Mouse (Mus musculus): ENCODE data around the gene Mpeg1. TPM values are rescaled to one million over a fixed set of nuclear protein-coding genes. Genes with fewer than 3 reads are reported as not detected.

Gene Mpeg1
- total and polyA plus RNA-seq, 3 experiments, result 43.8 to 270 (median 68.0) TPM

DNA sequence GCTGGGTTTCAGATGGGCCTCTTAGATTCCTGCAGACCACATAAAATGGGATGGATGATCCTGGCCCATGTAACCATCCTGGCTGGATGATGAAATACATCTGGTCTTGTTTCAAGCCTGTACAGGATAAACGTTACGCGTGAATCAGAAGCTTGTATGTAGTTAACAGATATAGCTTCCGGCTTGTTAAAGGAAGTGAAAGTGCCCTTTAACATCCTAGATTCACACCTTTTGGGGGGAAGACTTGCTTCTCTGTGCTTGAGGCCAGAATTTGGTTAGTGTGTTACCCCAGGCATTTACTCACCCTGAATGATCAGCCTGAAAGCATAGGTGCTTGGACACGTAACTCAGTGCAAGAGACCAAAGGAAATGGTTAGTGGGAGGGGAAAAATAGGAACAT, 33.5 kb upstream of the Mpeg1 start:
- DNase-seq (ENCODE audit: extremely low read depth), result no peak

GRCm38 (mm10) chr19:12427605-12428004, 33.0 kb upstream of the Mpeg1 start, which contains the start of gene Pfpl:
Gene Pfpl (plus strand): TSS chr19:12427905.
- DNase-seq (ENCODE audit: extremely low read depth), result no peak
- peaks cover 6 to 20% of the 10 kb centered on the region in 2 experiments; a peak in 3 of 4 replicates for H3K4me1 ChIP-seq (ENCODE audit: control insufficient read depth in 1 of 2, insufficient read depth in 2 of 2)
- no peaks in the 10 kb centered on the region for H3K9me3 ChIP-seq (replicated peaks; ENCODE audit: low read length)
- H3K4me3 ChIP-seq (replicated peaks in 1 of 3; ENCODE audit: low read depth in 2 of 3, low read length in 2 of 3, poor library complexity in 1 of 3), result no peak within 1 kb of the TSS
- in situ Hi-C loops (cut with MboI; ENCODE audit: low pct_ligation_motif_present, low pct_unique_long_range_greater_than_20kb, low sequenced_read_pairs), result no loop called here
- H3K4me2 ChIP-seq (ENCODE audit: insufficient read depth, low read depth, poor library complexity, severe bottlenecking), result no peak within 1 kb of the TSS
- no peaks in the 10 kb centered on the region for H3K79me2 ChIP-seq (replicated peaks; ENCODE audit: control insufficient read depth, extremely low read depth, insufficient read depth, poor library complexity, severe bottlenecking)
- TF ChIP-seq ZC3H11A (IDR thresholded peaks at IDR 0.05; ENCODE audit: low read depth, low read length), result no peak
- no peak within 1 kb of the TSS for H3K27ac ChIP-seq (ENCODE audit: insufficient read depth, low read depth)
- no peaks in the 10 kb centered on the region for H3K36me3 ChIP-seq (replicated peaks in 1 of 2; ENCODE audit: control insufficient read depth in 1 of 2, insufficient read depth in 1 of 2, low read length in 1 of 2)
- no peaks in the 10 kb centered on the region for H3K27me3 ChIP-seq (replicated peaks)
- H3K9ac ChIP-seq (ENCODE audit: insufficient read depth, low read depth), result no peak within 1 kb of the TSS
- dilution Hi-C loops (cut with MboI; ENCODE audit: extremely low pct_ligation_motif_present, extremely low pct_unique_long_range_greater_than_20kb, low sequenced_read_pairs), result no loop called here

More for the DNA sequence above, 33.5 kb upstream of the Mpeg1 start:
- Histone ChIP-seq H3K9ac (ENCODE audit: insufficient read depth, low read depth) (no peak overlapping the region), H3K27ac (ENCODE audit: insufficient read depth, low read depth) (no peak overlapping the region), H3K79me2 (replicated peaks; ENCODE audit: control insufficient read depth, extremely low read depth, insufficient read depth, poor library complexity, severe bottlenecking) (no peaks in the 10 kb centered on the region), H3K27me3 (replicated peaks) (no peaks in the 10 kb centered on the region), H3K4me3 (replicated peaks in 1 of 3; ENCODE audit: low read depth in 2 of 3, low read length in 2 of 3, poor library complexity in 1 of 3) (no peak overlapping the region), H3K36me3 (replicated peaks in 1 of 2; ENCODE audit: control insufficient read depth in 1 of 2, insufficient read depth in 1 of 2, low read length in 1 of 2) (no peaks in the 10 kb centered on the region), H3K9me3 (replicated peaks; ENCODE audit: low read length) (no peaks in the 10 kb centered on the region), H3K4me1 (ENCODE audit: control insufficient read depth in 1 of 2, insufficient read depth in 2 of 2) (peaks cover 6 to 20% of the 10 kb centered on the region in 2 experiments; a peak in 3 of 4 replicates), H3K4me2 (ENCODE audit: insufficient read depth, low read depth, poor library complexity, severe bottlenecking) (no peak overlapping the region)
- TF ChIP-seq IRF4 (IDR thresholded peaks at IDR 0.05; ENCODE audit: low read depth, low read length), result peak; percentile 27; the same call in 1 of the 2 replicates
- no peak for TF ChIP-seq MXI1 (IDR thresholded peaks at IDR 0.05; ENCODE audit: low read depth, low read length)
- TF ChIP-seq EP300 (IDR thresholded peaks at IDR 0.05; ENCODE audit: low read length), result no peak
- TF ChIP-seq JUN (IDR thresholded peaks at IDR 0.05; ENCODE audit: insufficient read depth, low read depth, low read length), result no peak
- no peak for TF ChIP-seq BHLHE40 (IDR thresholded peaks at IDR 0.05; ENCODE audit: low read depth, low read length)
- peak; percentile 80 for TF ChIP-seq MAX (IDR thresholded peaks at IDR 0.05; ENCODE audit: low read length)
- no peak for TF ChIP-seq RAD21 (IDR thresholded peaks at IDR 0.05; ENCODE audit: low read depth, low read length)
- no peak for TF ChIP-seq MAZ (IDR thresholded peaks at IDR 0.05; ENCODE audit: low read depth, low read length)
- no peak for TF ChIP-seq USF2 (conservative IDR thresholded peaks at IDR 0.05; ENCODE audit: low read depth, low read length)
- TF ChIP-seq CHD2 (IDR thresholded peaks at IDR 0.05; ENCODE audit: low read length), result no peak
- TF ChIP-seq CHD1 (IDR thresholded peaks at IDR 0.05; ENCODE audit: low read depth, low read length), result no peak
- no peak for TF ChIP-seq NRF1 (IDR thresholded peaks at IDR 0.05; ENCODE audit: low read depth, low read length)
- dilution Hi-C loops (cut with MboI; ENCODE audit: extremely low pct_ligation_motif_present, extremely low pct_unique_long_range_greater_than_20kb, low sequenced_read_pairs) (no loop called here), in situ Hi-C loops (cut with MboI; ENCODE audit: low pct_ligation_motif_present, low pct_unique_long_range_greater_than_20kb, low sequenced_read_pairs) (no loop called here)

DNA sequence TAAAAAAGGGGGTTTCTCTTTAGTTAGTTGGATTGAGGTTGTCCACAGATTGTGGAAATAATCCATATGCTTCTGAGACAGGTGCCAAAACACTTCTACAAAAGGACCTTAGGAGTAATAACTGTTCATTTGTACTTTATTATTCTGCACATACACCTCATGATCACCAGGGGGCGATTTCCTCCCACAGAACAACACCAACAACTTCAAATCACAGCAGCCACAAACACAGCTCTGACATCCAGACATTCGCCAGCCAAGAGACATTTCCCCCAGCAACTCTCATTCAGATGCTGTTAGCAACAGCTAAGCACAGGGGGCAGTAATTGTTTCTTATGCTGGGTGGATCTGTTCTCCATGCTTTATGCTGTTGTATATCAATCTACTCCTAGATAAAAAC, 27.5 kb upstream of the Mpeg1 start:
- Histone ChIP-seq H3K4me1 (ENCODE audit: control insufficient read depth in 1 of 2, insufficient read depth in 2 of 2) (peaks cover 18 to 36% of the 10 kb centered on the region in 2 experiments), H3K9ac (ENCODE audit: insufficient read depth, low read depth) (no peak overlapping the region), H3K79me2 (replicated peaks; ENCODE audit: control insufficient read depth, extremely low read depth, insufficient read depth, poor library complexity, severe bottlenecking) (no peaks in the 10 kb centered on the region), H3K27me3 (replicated peaks) (no peaks in the 10 kb centered on the region), H3K27ac (ENCODE audit: insufficient read depth, low read depth) (peak overlapping the region; percentile 67; the same call in 1 of the 2 replicates), H3K9me3 (replicated peaks; ENCODE audit: low read length) (peaks cover 2% of the 10 kb centered on the region), H3K4me2 (ENCODE audit: insufficient read depth, low read depth, poor library complexity, severe bottlenecking) (no peak overlapping the region), H3K4me3 (replicated peaks in 1 of 3; ENCODE audit: low read depth in 2 of 3, low read length in 2 of 3, poor library complexity in 1 of 3) (no peak overlapping the region), H3K36me3 (replicated peaks in 1 of 2; ENCODE audit: control insufficient read depth in 1 of 2, insufficient read depth in 1 of 2, low read length in 1 of 2) (no peaks in the 10 kb centered on the region)
- DNase-seq (ENCODE audit: extremely low read depth), result peak; percentile 88
- dilution Hi-C loops (cut with MboI; ENCODE audit: extremely low pct_ligation_motif_present, extremely low pct_unique_long_range_greater_than_20kb, low sequenced_read_pairs) (no loop called here), in situ Hi-C loops (cut with MboI; ENCODE audit: low pct_ligation_motif_present, low pct_unique_long_range_greater_than_20kb, low sequenced_read_pairs) (loop anchor here (5.0 to 10.0 kb wide), 3 partner anchors 64 to 298 kb away; no protein-coding TSS in a partner anchor)
- peak; percentile 45; the same call in 1 of the 2 replicates for TF ChIP-seq HCFC1 (IDR thresholded peaks at IDR 0.05; ENCODE audit: low read depth, low read length)
- no peak for TF ChIP-seq CHD2 (IDR thresholded peaks at IDR 0.05; ENCODE audit: low read length)
- peak; percentile 74 for TF ChIP-seq MEF2A (IDR thresholded peaks at IDR 0.05; ENCODE audit: borderline replicate concordance, low read depth, low read length)
- peak; percentile 99 for TF ChIP-seq RAD21 (IDR thresholded peaks at IDR 0.05; ENCODE audit: low read depth, low read length)
- no peak for TF ChIP-seq ELF1 (IDR thresholded peaks at IDR 0.05; ENCODE audit: low read depth, low read length)
- no peak for TF ChIP-seq POLR2A (IDR thresholded peaks at IDR 0.05; ENCODE audit: low read depth, low read length)
- peak; percentile 36; the same call in 1 of the 2 replicates for TF ChIP-seq BHLHE40 (IDR thresholded peaks at IDR 0.05; ENCODE audit: low read depth, low read length)
- TF ChIP-seq EP300 (IDR thresholded peaks at IDR 0.05; ENCODE audit: low read length), result no peak; the same call in 1 of the 2 replicates
- TF ChIP-seq MXI1 (IDR thresholded peaks at IDR 0.05; ENCODE audit: low read depth, low read length), result peak; percentile 81
- TF ChIP-seq MYC (IDR thresholded peaks at IDR 0.05; ENCODE audit: low read depth, low read length), result peak; percentile 68
- peak; percentile 51; the same call in 1 of the 2 replicates for TF ChIP-seq JUND (conservative IDR thresholded peaks at IDR 0.05; ENCODE audit: low read depth, low read length)
- peak; percentile 82 for TF ChIP-seq SIN3A (IDR thresholded peaks at IDR 0.05; ENCODE audit: low read length)
- peak; percentile 91 for TF ChIP-seq ZC3H11A (IDR thresholded peaks at IDR 0.05; ENCODE audit: low read depth, low read length)
- TF ChIP-seq USF2 (conservative IDR thresholded peaks at IDR 0.05; ENCODE audit: low read depth, low read length), result no peak
- TF ChIP-seq PAX5 (IDR thresholded peaks at IDR 0.05; ENCODE audit: low read length), result no peak
- TF ChIP-seq JUN (IDR thresholded peaks at IDR 0.05; ENCODE audit: insufficient read depth, low read depth, low read length), result no peak; the same call in 1 of the 2 replicates
- no peak for TF ChIP-seq POLR2AphosphoS2 (IDR thresholded peaks at IDR 0.05; ENCODE audit: low read depth, low read length)
- no peak for TF ChIP-seq GABPA (IDR thresholded peaks at IDR 0.05; ENCODE audit: insufficient replicate concordance, low read depth, low read length)
- no peak for TF ChIP-seq E2F4 (IDR thresholded peaks at IDR 0.05; ENCODE audit: insufficient replicate concordance, low read depth, low read length)
